Mouse (Mus musculus): ENCODE measurements around the gene Mrto4. TPM values are rescaled to one million over a fixed set of nuclear protein-coding genes. Genes with fewer than 3 reads are reported as not detected.

Mrto4 gene
- polyA plus RNA-seq, 1 experiment, result 115 TPM

DNA sequence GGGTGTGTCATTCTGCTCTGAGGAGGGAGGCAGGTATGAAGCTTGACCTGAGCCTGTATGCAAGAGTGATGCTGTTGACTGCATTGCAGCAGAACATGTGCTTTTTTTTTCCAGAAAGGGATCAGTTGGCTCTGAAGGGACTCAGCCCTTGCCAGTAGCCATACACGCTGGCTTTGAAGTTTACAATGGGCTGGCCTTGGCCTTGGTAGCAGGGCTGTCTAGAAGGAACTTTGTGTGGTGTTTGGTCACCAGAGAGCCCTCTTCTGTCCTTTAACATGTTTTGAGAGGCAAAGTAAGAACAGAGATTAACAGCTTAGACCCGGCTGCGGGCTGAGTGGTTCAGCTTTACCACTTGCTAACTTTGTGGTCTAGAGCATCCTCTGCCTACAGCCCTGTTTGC, 15.0 kb upstream of the Mrto4 start:
- TF ChIP-seq CEBPB (IDR thresholded peaks at IDR 0.05; ENCODE audit: insufficient read depth, poor library complexity, severe bottlenecking) (no peak), POLR2AphosphoS2 (IDR thresholded peaks at IDR 0.05; ENCODE audit: insufficient read length, low read depth) (no peak), E2F4 (IDR thresholded peaks at IDR 0.05; ENCODE audit: insufficient read depth) (no peak), MYOG (IDR thresholded peaks at IDR 0.05; ENCODE audit: control insufficient read depth in 1 of 3, insufficient read depth in 1 of 3, insufficient read length in 2 of 3, low read depth in 2 of 3) (no peak), POLR2A (IDR thresholded peaks at IDR 0.05; ENCODE audit: insufficient read length, low read depth) (no peak), REST (IDR thresholded peaks at IDR 0.05; ENCODE audit: insufficient read depth, insufficient read length) (no peak), SRF (IDR thresholded peaks at IDR 0.05; ENCODE audit: control insufficient read depth, insufficient read length, low read depth) (no peak), TCF12 (IDR thresholded peaks at IDR 0.05; ENCODE audit: insufficient read depth, poor library complexity, severe bottlenecking) (no peak), USF1 (IDR thresholded peaks at IDR 0.05; ENCODE audit: low read depth) (no peak), MAX (IDR thresholded peaks at IDR 0.05; ENCODE audit: low read depth) (no peak)
- no peak overlapping the region for H3ac ChIP-seq (ENCODE audit: control insufficient read depth, insufficient read length)
- H3K4me2 ChIP-seq (ENCODE audit: low read depth), result no peak overlapping the region
- H3K36me3 ChIP-seq (ENCODE audit: control insufficient read depth, insufficient read depth), result peaks cover 22% of the 10 kb centered on the region
- H3K4me3 ChIP-seq, result no peak overlapping the region
- no peaks in the 10 kb centered on the region for H3K79me2 ChIP-seq (ENCODE audit: control insufficient read depth, insufficient read depth)
- H3K27me3 ChIP-seq (ENCODE audit: control insufficient read depth, insufficient read depth, insufficient read length), result no peaks in the 10 kb centered on the region

DNA sequence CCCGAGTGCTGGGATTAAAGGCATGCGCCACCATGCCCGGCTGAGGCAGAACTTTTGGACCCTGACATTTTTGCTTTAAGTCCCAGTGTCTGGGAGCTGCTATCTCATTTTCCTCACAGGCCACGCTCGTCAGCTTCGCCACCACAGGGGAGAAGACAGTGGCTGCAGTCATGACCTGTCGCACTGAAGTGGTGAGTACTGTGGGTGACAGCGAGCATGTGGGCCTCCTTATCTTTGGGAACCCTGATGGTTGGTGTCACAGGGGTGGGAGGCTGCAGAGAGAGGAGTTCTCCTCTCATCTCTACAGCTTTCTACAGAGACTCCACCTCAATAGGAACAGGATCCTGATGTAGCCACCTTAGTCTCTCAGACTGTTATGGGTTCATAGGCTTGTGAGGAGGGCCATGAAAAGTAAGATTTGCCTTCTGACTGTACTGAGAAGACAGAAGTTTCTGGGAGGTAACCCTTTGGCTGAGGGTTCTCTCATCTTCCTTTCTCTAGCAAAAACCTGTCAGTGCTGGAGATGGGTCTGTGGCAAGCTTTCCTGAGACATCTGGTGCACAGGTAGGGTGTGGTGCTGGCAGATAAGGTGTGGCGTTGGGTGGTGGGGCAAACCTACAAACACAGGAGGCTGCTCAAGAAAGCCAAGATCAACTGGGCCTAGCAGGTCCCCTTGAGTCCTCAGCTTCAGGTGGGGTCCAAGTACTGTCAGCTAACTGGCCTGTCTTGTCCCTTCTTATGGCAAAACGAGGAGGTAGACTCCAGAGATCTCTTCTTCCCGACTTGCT, 8.6 kb upstream of the Mrto4 start:
- Histone ChIP-seq H3K36me3 (ENCODE audit: control insufficient read depth, insufficient read depth) (peaks cover 24% of the 10 kb centered on the region), H3K27me3 (ENCODE audit: control insufficient read depth, insufficient read depth, insufficient read length) (no peaks in the 10 kb centered on the region), H3K4me3 (no peak overlapping the region), H3ac (ENCODE audit: control insufficient read depth, insufficient read length) (no peak overlapping the region), H3K4me2 (ENCODE audit: low read depth) (no peak overlapping the region), H3K79me2 (ENCODE audit: control insufficient read depth, insufficient read depth) (no peaks in the 10 kb centered on the region)
- TF ChIP-seq POLR2AphosphoS2 (IDR thresholded peaks at IDR 0.05; ENCODE audit: insufficient read length, low read depth), result no peak
- TF ChIP-seq E2F4 (IDR thresholded peaks at IDR 0.05; ENCODE audit: insufficient read depth), result no peak
- TF ChIP-seq MAX (IDR thresholded peaks at IDR 0.05; ENCODE audit: low read depth), result no peak
- no peak for TF ChIP-seq SRF (IDR thresholded peaks at IDR 0.05; ENCODE audit: control insufficient read depth, insufficient read length, low read depth)
- TF ChIP-seq MYOD1 (IDR thresholded peaks at IDR 0.05; ENCODE audit: control insufficient read depth in 1 of 3, insufficient read length in 2 of 3, low read depth in 2 of 3), result no peak
- TF ChIP-seq TCF3 (IDR thresholded peaks at IDR 0.05; ENCODE audit: insufficient read length, low read depth), result no peak
- no peak for TF ChIP-seq USF1 (IDR thresholded peaks at IDR 0.05; ENCODE audit: low read depth)
- TF ChIP-seq CEBPB (IDR thresholded peaks at IDR 0.05; ENCODE audit: insufficient read depth, poor library complexity, severe bottlenecking), result no peak

GRCm38 (mm10) chr4:139357211-139357610, 4.8 kb upstream of the Mrto4 start:
- Histone ChIP-seq H3ac (ENCODE audit: control insufficient read depth, insufficient read length) (no peak overlapping the region), H3K36me3 (ENCODE audit: control insufficient read depth, insufficient read depth) (peaks cover 19% of the 10 kb centered on the region), H3K79me2 (ENCODE audit: control insufficient read depth, insufficient read depth) (peaks cover 14% of the 10 kb centered on the region), H3K4me2 (ENCODE audit: low read depth) (no peak overlapping the region), H3K27me3 (ENCODE audit: control insufficient read depth, insufficient read depth, insufficient read length) (no peaks in the 10 kb centered on the region), H3K4me3 (no peak overlapping the region)
- TF ChIP-seq MYOG (IDR thresholded peaks at IDR 0.05; ENCODE audit: control insufficient read depth in 1 of 3, insufficient read depth in 1 of 3, insufficient read length in 2 of 3, low read depth in 2 of 3) (no peak), POLR2AphosphoS2 (IDR thresholded peaks at IDR 0.05; ENCODE audit: insufficient read length, low read depth) (no peak), TCF3 (IDR thresholded peaks at IDR 0.05; ENCODE audit: insufficient read length, low read depth) (no peak), POLR2A (IDR thresholded peaks at IDR 0.05; ENCODE audit: insufficient read length, low read depth) (no peak), TCF12 (IDR thresholded peaks at IDR 0.05; ENCODE audit: insufficient read depth, poor library complexity, severe bottlenecking) (no peak), USF1 (IDR thresholded peaks at IDR 0.05; ENCODE audit: low read depth) (no peak), CEBPB (IDR thresholded peaks at IDR 0.05; ENCODE audit: insufficient read depth, poor library complexity, severe bottlenecking) (no peak), E2F4 (IDR thresholded peaks at IDR 0.05; ENCODE audit: insufficient read depth) (no peak)

- TF ChIP-seq POLR2AphosphoS2 (IDR thresholded peaks at IDR 0.05; ENCODE audit: insufficient read length, low read depth) (no peak), MAX (IDR thresholded peaks at IDR 0.05; ENCODE audit: low read depth) (no peak), POLR2A (IDR thresholded peaks at IDR 0.05; ENCODE audit: insufficient read length, low read depth) (no peak), TCF12 (IDR thresholded peaks at IDR 0.05; ENCODE audit: insufficient read depth, poor library complexity, severe bottlenecking) (no peak), TCF3 (IDR thresholded peaks at IDR 0.05; ENCODE audit: insufficient read length, low read depth) (no peak)
- Histone ChIP-seq H3K4me2 (ENCODE audit: low read depth) (peak overlapping the region; percentile 82), H3K36me3 (ENCODE audit: control insufficient read depth, insufficient read depth) (peaks cover 19% of the 10 kb centered on the region)
Observed at GRCm38 (mm10) chr4:139352832-139353231, 456 bp upstream of the Mrto4 start.

GRCm38 (mm10) chr4:139345416-139346019, 6.9 kb downstream of the Mrto4 start:
- H3K27me3 ChIP-seq (ENCODE audit: control insufficient read depth, insufficient read depth, insufficient read length), result no peaks in the 10 kb centered on the region
- H3ac ChIP-seq (ENCODE audit: control insufficient read depth, insufficient read length), result no peak overlapping the region
- no peak overlapping the region for H3K4me2 ChIP-seq (ENCODE audit: low read depth)
- H3K79me2 ChIP-seq (ENCODE audit: control insufficient read depth, insufficient read depth), result peaks cover 7% of the 10 kb centered on the region
- H3K4me3 ChIP-seq, result no peak overlapping the region
- TF ChIP-seq USF1 (IDR thresholded peaks at IDR 0.05; ENCODE audit: low read depth) (no peak), POLR2AphosphoS2 (IDR thresholded peaks at IDR 0.05; ENCODE audit: insufficient read length, low read depth) (no peak), TCF12 (IDR thresholded peaks at IDR 0.05; ENCODE audit: insufficient read depth, poor library complexity, severe bottlenecking) (no peak), CEBPB (IDR thresholded peaks at IDR 0.05; ENCODE audit: insufficient read depth, poor library complexity, severe bottlenecking) (no peak), TCF3 (IDR thresholded peaks at IDR 0.05; ENCODE audit: insufficient read length, low read depth) (no peak), MYOD1 (IDR thresholded peaks at IDR 0.05; ENCODE audit: control insufficient read depth in 1 of 3, insufficient read length in 2 of 3, low read depth in 2 of 3) (no peak), SRF (IDR thresholded peaks at IDR 0.05; ENCODE audit: control insufficient read depth, insufficient read length, low read depth) (no peak), REST (IDR thresholded peaks at IDR 0.05; ENCODE audit: insufficient read depth, insufficient read length) (no peak), MAX (IDR thresholded peaks at IDR 0.05; ENCODE audit: low read depth) (no peak), POLR2A (IDR thresholded peaks at IDR 0.05; ENCODE audit: insufficient read length, low read depth) (no peak), E2F4 (IDR thresholded peaks at IDR 0.05; ENCODE audit: insufficient read depth) (no peak), MYOG (IDR thresholded peaks at IDR 0.05; ENCODE audit: control insufficient read depth in 1 of 3, insufficient read depth in 1 of 3, insufficient read length in 2 of 3, low read depth in 2 of 3) (no peak)
- peaks cover 8% of the 10 kb centered on the region for H3K36me3 ChIP-seq (ENCODE audit: control insufficient read depth, insufficient read depth)

More at GRCm38 (mm10) chr4:139352832-139353231, 456 bp upstream of the Mrto4 start:
- Histone ChIP-seq H3ac (ENCODE audit: control insufficient read depth, insufficient read length) (peak overlapping the region; percentile 43), H3K27me3 (ENCODE audit: control insufficient read depth, insufficient read depth, insufficient read length) (no peaks in the 10 kb centered on the region), H3K4me3 (peak overlapping the region; percentile 99), H3K79me2 (ENCODE audit: control insufficient read depth, insufficient read depth) (peaks cover 37% of the 10 kb centered on the region)
